Mouse (Mus musculus) left cerebral cortex, adult 11 months (tissue): ENCODE results near the gene Slc20a1.
A peak's percentile ranks its signal among the peaks of the same experiment; 100 is the strongest.

ENCODE experiments used
- DNase-seq: peaks from one replicate; pipeline ENCODE4 v3.0.0; 2022; ENCODE audit warnings: low spot score

Gene Slc20a1

DNA sequence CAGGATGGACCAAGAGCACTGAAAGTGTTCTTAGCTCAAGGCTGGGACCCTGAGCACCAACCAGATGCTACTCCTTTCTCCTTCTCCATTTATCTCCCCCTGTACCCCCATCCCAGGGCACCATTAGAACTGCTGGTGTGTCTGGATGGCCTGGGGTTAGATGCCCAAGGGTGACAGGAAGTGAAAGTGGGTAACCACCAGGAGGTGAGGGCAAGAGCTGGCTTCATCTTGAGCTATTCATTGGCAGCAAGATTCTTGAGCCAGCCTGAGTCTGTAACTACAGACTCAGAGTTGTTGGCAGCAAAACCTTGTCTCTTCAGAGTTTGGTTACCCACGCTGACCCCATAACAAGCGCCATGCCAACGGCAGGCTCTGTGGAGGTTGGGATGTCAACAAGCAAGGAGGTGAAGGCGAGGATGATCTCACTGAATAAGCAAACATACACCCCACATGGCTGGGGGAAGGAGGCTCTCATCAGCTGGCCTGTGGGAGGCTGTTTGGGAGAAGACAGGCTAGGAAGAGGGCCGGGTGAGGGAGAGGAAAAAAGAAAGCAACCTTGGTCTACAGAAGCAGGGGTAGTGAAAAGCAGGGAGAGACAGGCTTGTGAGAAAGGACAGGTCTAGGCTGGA lies 12.2 kb upstream of the Slc20a1 start:
- DNase-seq, result no peak

DNA sequence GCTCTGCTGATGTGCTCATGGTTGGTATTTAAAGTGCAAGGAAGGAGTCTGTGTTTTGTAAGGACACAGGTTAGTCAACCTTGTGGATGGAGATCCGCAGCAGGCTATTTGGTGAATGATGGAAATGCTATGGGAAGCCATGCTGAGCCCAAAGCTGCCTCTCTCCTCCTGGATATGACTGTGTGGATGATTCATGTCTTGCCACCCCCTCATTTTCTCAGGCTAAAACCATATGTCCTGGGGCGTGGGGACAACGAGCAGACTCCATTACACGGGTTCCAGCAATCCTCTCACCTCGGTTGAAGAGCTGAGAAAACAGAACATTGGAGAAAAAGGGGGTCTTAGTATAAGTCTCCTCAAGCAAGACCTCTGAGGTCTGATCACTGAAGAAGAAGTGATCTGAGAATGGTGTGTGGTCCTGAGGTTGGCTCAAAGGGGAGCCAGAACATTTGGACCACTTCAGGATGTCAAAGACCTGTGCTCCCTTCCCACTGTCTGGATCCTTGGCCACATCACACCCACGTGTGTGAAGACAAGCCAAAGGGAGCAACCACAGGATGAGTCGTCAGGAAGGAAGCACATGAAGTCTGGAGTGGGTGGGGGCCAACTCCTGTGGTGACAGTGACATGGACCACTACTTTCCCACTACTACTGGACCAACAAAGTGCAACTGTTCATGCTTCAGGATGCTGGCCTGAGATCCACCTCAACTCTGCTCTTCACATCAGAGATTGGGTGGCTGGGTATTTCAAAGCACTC lies 6.0 kb upstream of the Slc20a1 start:
- DNase-seq, result no peak

- no peak for DNase-seq
These were observed 2.2 kb upstream of the Slc20a1 start for GRCm38 (mm10) chr2:129196317-129196716.

DNA sequence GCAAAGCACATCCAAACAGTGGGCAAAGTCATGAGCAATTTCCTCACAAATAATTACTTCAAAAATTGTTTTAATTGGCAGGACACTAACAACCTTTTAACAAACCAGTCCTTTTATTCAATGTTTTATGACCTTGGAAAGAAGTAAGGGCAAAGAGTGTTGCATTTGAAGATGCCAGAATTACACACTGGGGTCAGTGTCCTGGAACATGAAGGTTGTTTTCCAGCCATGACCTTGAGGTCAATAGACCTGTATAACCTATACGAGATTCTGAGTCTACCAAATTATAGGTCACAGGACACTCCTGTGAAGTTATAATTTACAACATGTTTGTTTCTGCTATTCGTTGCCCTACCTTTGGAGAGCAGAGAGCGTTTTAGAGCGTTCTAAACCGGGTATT lies 1.4 kb upstream of the Slc20a1 start:
- no peak for DNase-seq

DNA sequence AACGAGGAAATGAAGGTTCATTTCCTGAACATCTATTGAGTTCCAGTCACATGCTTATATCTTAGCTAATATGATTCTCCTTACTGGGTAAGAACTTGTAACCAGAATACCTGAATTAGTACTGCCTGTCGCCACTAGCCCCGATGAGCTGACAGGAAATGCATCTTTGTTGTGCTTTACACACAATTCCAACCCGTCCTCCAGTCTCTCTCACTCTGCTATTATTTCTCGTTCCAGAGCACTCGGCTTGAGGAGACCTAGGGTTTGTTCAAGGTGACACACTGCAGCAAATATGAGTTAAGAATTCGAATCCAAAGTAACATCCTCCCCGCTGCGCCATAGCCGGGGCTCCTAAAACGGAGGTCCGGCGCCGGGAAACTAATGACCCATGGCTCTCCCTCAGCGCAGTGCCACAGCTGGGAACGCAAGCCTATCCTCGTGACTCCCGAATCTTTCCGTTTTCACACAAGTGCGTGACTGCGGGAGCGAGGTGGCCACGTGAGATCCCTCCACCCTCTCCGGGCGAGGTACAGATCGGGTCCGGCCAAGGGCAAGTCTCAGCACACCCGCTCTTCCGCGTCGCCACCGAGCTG lies 625 bp upstream of the Slc20a1 start:
- peak; percentile 71 for DNase-seq

DNA sequence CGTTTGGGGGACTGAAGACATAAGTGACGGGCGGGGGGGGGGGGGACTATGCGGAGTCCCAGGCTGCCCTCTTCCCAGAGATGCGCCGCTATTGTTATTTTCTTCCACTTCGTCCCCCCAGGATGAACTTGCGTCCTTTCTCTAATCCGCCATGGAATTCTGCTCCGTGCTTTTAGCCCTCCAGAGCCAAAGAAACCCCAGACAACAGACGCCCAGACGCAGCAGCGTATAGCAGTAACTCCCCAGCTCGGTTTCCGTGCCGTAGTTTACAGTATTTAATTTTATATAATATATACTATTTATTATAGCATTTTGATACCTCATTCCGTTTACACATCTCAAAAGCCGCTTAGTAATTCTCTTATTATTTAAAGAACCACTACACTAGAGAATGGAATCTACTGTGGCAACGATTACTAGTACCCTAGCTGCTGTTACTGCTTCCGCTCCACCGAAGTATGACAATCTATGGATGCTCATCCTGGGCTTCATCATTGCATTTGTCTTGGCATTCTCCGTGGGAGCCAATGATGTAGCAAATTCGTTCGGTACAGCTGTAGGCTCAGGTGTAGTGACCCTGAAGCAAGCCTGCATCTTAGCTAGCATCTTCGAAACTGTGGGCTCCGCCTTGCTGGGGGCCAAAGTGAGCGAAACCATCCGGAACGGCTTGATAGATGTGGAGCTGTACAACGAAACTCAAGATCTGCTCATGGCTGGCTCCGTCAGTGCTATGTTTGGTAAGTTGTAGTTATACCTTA lies 943 bp downstream of the Slc20a1 start:
- no peak for DNase-seq

DNA sequence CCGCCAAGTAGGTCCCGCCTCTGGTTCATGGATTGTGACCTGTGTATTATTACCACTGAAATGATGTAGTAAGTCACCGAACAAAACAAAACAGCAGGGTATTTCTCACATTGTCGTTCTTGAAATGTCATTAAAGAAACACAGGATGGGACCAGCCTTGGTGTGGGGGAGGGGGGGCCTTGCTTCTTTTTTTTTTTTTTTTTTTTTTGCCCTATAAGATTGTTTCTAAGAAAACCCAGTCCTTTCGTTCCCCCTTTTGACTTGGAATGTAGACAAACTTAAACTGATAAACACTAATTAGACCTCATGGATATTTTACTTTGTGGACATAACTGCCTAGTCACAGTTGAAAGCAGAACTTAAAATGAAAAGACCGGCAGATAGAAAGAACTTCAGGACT lies 6.4 kb downstream of the Slc20a1 start:
- DNase-seq, result no peak

GRCm38 (mm10) chr2:129206824-129207223 lies 8.3 kb downstream of the Slc20a1 start:
- no peak for DNase-seq

DNA sequence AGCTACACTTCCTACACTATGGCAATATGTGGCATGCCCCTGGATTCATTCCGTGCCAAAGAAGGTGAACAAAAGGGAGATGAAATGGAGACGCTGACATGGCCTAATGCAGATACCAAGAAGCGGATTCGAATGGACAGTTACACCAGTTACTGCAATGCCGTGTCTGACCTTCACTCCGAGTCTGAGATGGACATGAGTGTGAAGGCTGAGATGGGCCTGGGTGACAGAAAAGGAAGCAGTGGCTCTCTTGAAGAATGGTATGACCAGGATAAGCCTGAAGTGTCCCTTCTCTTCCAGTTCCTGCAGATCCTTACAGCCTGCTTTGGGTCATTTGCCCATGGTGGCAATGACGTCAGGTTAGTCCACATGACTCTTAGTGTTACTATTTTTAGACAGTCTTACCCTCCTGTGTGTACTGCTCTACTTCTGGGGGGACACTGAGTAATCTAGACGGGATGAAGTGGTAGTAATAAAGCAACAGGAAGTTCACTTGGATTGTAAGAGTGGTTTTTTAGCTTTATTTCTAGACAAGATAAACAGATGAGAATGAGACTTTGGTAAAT lies 9.7 kb downstream of the Slc20a1 start:
- DNase-seq, result no peak

DNA sequence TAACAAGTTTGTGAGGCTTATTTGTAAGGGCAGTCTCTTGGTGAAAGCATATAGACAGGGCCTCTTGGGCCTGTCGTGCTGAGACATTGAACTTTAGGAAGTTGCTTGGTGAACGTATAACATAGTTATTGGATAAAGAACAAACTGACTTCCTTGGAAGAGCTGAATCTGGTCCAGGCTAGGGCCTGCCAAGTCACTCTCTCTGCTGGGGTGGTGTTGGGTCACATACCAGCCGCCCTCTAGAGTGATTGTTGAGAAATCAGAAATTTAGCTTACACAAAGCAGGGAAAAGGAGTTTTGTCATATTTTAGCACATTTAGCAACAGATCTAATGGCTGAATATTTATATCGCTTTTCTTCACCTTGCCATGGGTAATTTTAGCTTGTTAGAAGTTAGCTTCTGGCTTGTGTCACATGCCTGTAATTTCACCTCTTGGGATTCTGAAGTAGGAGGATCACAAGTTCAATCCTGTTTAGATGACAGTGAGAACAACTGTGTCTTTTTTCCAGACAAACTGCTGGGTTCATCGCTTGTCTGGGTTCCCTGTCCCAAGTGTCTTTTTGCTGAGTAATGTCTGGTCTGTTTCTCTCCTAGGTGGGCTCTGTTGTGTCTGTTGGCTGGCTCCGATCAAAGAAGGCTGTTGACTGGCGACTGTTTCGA lies 11.7 kb downstream of the Slc20a1 start:
- no peak for DNase-seq

- no peak for DNase-seq
These were observed 12.7 kb downstream of the Slc20a1 start for GRCm38 (mm10) chr2:129211255-129211654.

DNA sequence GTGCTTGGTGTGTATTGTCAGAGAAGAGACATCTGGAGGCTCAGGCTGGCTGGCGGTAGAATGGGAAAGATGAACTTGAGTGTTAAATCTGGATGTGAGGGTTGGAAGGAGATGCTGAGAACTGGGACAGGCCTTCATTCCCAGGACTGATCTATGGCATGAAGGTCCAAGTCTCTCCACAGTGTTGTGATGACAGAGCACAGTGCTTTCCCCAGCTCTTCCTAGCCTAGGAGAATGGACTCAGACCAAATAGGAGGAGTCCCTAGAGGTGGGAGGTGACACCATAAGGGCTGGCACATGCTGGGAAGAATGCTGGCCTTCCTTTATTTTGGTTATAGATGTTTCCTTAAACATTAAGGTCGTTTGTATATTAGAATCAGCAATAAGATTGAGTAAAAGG lies 13.4 kb downstream of the Slc20a1 start:
- no peak for DNase-seq

DNA sequence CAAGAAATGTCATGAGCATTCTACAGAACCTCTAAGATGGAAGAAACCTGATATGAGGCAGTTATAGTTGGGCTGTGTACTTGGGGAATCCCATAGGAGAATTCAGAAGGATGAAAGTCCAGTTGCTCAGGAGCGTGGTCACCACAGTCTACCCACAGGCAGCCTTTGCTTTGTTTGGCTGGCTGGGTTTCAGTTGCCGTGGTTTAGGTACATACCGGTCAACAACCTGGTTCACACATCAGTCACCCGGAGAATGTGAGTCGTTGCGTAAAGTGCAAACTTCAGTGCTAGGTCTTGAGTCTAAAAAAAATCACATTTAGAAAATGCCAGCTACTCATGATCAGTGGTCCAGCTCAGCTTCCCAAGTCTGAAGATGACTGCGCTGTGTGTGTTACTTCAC lies 14.0 kb downstream of the Slc20a1 start:
- no peak for DNase-seq

DNA sequence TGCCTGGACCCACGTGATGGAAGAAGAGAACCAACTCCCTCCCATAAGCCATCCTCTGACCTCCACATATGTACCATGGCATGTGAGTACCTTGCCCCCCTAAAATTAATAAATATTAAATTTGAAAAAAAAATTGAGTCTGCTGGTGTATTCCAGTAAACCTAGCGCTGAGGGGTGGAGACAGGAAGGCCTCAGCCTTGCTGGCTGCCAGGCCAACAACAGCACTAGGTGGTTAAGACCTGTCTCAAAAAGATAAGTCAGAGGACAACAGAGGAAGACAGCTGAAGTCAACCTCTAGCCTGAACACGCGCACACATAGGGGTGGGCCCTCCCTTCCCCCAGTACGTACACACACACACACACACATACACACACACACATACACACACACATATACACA lies 16.2 kb downstream of the Slc20a1 start:
- no peak for DNase-seq

DNA sequence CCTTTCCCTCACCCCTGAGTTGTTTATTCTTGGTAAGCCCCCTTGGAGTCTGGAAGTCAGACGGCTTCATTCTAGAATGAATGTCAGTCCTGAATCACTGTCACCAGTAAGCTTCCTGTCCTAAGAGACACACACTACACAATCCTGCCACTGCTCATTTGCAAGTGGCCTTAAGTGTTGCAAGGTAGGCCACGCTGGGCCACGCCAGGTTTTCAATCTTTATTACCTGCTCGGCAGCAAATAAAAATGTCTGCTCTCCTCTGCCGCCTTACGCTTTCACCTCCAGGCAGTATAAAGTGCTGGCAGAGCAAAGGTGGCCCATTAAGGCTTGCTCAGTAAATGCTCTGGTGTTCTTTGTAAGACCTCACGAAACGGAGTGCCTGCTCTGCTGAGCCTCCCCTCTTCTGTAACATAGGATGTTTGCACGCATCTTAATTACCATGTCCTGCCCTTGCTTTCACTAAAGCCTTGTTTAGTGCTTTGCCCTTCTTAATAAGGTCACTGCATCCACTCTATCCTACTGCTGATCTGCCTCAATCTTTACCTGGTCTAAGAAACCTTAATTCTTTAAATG lies 19.1 kb downstream of the Slc20a1 start:
- DNase-seq, result no peak

DNA sequence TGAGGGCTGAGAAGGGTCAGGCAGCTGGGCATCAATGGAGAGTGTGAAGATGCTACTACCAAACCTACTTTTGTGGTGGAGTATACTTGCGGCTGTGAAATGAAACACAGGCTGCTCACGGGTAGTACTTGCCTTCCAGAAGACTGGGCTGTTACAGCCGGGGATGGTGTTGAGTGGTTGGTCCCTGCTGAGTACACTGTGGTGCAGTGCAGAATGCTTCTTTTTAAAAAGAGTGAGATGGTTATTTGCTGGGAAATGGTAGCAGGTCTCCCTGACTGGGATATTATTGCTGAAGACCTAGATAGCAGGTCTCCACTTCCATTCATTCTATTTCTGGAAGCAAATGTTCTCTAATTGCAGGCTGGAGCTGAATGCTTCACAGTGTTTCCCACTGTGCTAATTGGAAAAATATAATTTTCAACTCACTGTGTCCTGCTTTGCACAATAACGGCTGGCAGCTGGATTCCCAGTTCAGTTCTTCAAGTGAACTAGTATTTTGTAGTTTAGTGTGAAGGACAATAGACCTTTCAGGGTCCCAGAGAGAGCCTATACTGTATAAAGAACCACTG lies 20.1 kb downstream of the Slc20a1 start:
- no peak for DNase-seq

GRCm38 (mm10) chr2:129221097-129221632 lies 22.6 kb downstream of the Slc20a1 start:
- DNase-seq, result no peak

GRCm38 (mm10) chr2:129224178-129224577 lies 25.6 kb downstream of the Slc20a1 start:
- no peak for DNase-seq

- no peak for DNase-seq
These were observed 26.8 kb downstream of the Slc20a1 start for GRCm38 (mm10) chr2:129225251-129225819.

- DNase-seq, result no peak
These were observed 27.8 kb downstream of the Slc20a1 start for GRCm38 (mm10) chr2:129226296-129226851.
